Mouse (Mus musculus): ENCODE measurements around the gene Terf2. TPM values are rescaled to one million over a fixed set of nuclear protein-coding genes. Genes with fewer than 3 reads are reported as not detected.

Terf2 gene
- total and polyA plus RNA-seq, 3 experiments, result 15.0 to 36.7 TPM; not detected in 1

DNA sequence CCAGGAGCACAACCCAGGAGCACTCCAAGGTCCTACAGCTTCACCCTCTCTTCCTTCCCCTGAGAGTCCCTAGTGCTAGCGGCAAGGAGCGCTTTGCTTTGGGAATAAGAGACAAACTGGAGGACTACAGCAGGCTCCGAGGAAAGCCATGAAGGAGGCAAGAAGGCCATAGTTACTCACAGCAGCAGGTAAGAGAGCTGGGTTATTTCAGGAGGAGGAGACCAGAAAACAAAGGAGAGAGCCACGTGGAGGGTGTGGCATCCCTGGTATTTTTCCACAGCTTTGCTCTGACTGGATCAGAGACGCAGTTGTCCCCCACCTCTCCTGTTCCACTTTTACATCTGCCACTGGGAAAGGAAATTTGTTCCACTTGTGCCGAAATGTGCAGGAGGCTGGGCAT is 37.5 kb upstream of the Terf2 start:
- no peak for TF ChIP-seq ZMIZ1 (IDR thresholded peaks at IDR 0.05; ENCODE audit: low read depth, low read length)
- Histone ChIP-seq H3K36me3 (ENCODE audit: control insufficient read depth in 1 of 2, insufficient read depth in 2 of 2, low read length in 2 of 2) (no peaks in the 10 kb centered on the region), H3K9ac (ENCODE audit: control insufficient read depth, low read depth, low read length, poor library complexity, severe bottlenecking) (no peak overlapping the region)

DNA sequence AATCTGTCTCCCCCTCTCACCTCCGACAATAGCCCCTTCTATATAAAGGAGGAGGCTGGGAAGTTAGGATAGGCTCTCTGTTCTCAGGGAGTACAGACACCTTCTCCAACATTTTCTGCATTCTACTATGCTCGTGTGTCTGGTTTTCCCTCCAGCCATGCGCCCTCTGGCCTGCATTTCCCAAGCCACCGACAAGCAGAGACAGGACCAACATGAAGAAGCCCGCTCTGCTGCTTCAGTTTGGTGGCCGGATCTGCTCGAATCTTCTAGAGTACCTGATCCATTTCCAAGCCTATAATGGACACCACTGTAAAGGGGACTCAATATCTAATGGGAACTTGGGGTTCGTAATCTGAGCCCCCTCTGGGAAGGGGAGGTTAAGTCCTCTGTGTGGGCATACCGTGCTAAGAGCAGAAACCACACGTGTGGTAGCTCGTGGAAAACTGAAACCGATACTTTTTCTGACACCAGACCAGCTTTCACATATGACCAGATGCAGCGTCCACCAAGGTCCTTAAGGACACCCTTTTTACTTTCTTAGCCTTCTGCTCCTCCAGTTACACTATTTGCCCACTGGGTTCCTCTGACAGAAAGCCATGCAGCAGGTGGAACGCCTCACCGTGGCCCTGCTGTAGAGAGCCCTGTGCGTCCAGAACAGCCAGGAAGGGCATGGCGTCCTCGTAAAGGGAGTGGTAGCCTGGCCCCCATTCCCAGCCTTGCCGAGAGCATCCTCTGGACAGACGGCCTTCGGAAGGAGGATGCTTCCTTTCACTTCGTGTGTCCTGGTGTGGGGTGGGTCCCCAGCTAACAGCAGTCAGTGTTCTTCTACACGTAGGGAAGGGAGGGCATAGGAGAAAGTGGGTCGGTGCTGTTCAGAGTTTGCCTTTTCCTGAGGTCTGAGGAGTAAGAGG is 36.5 kb upstream of the Terf2 start:
- no peaks in the 10 kb centered on the region for H3K9me3 ChIP-seq (replicated peaks; ENCODE audit: insufficient read depth, low read length)
- no peaks in the 10 kb centered on the region for H3K79me2 ChIP-seq (ENCODE audit: control insufficient read depth, insufficient read depth, low read length, poor library complexity)
- no peak overlapping the region for H3K4me3 ChIP-seq (ENCODE audit: control insufficient read depth in 1 of 2, insufficient read depth in 1 of 2, low read depth in 2 of 2, low read length in 2 of 2)
- H3K36me3 ChIP-seq (ENCODE audit: control insufficient read depth in 1 of 2, insufficient read depth in 2 of 2, low read length in 2 of 2), result no peaks in the 10 kb centered on the region
- no peaks in the 10 kb centered on the region for H3K4me1 ChIP-seq (ENCODE audit: control insufficient read depth in 1 of 2, insufficient read depth in 2 of 2, low read length in 2 of 2)
- DNase-seq (ENCODE audit: low read depth, low spot score), result no peak
- TF ChIP-seq ETS1 (IDR thresholded peaks at IDR 0.05; ENCODE audit: low read depth, low read length) (no peak), NRF1 (IDR thresholded peaks at IDR 0.05; ENCODE audit: insufficient read depth, low read depth, low read length, poor library complexity, severe bottlenecking) (no peak), JUND (IDR thresholded peaks at IDR 0.05; ENCODE audit: low read depth, low read length) (no peak), GATA1 (IDR thresholded peaks at IDR 0.05; ENCODE audit: low read depth, low read length) (no peak), ZC3H11A (IDR thresholded peaks at IDR 0.05; ENCODE audit: low read depth, low read length) (no peak), MYC (IDR thresholded peaks at IDR 0.05; ENCODE audit: low read depth, low read length) (no peak), BHLHE40 (IDR thresholded peaks at IDR 0.05; ENCODE audit: borderline replicate concordance, low read depth, low read length) (no peak), TCF12 (IDR thresholded peaks at IDR 0.05; ENCODE audit: low read depth, low read length) (no peak), NELFE (IDR thresholded peaks at IDR 0.05; ENCODE audit: low read depth, low read length) (no peak), SIN3A (IDR thresholded peaks at IDR 0.05; ENCODE audit: low read length) (no peak), ELF1 (IDR thresholded peaks at IDR 0.05; ENCODE audit: low read depth, low read length) (no peak), RAD21 (IDR thresholded peaks at IDR 0.05; ENCODE audit: low read depth, low read length) (no peak), ZMIZ1 (IDR thresholded peaks at IDR 0.05; ENCODE audit: low read depth, low read length) (no peak), EP300 (IDR thresholded peaks at IDR 0.05; ENCODE audit: low read depth in 1 of 2, low read length in 2 of 2) (no peak), TBP (IDR thresholded peaks at IDR 0.05; ENCODE audit: low read depth, low read length) (no peak), MEF2A (IDR thresholded peaks at IDR 0.05; ENCODE audit: extremely low read depth, insufficient replicate concordance, low read depth, low read length, poor library complexity, severe bottlenecking) (no peak), GABPA (IDR thresholded peaks at IDR 0.05; ENCODE audit: low read depth, low read length) (no peak), HCFC1 (IDR thresholded peaks at IDR 0.05; ENCODE audit: low read depth, low read length) (no peak), SMC3 (IDR thresholded peaks at IDR 0.05; ENCODE audit: low read depth, low read length) (no peak), TAL1 (IDR thresholded peaks at IDR 0.05; ENCODE audit: low read length) (no peak)
- H3K9ac ChIP-seq (ENCODE audit: control insufficient read depth, low read depth, low read length, poor library complexity, severe bottlenecking), result no peak overlapping the region
- no peak overlapping the region for H3K27ac ChIP-seq (ENCODE audit: control insufficient read depth, low read depth, low read length)
- H3K27me3 ChIP-seq (ENCODE audit: control insufficient read depth in 1 of 2, insufficient read depth in 2 of 2, low read length in 2 of 2), result peaks cover 0 to 3% of the 10 kb centered on the region in 2 experiments; a peak in 2 of 4 replicates

More for the DNA sequence above, 37.5 kb upstream of the Terf2 start:
- Histone ChIP-seq H3K4me3 (ENCODE audit: control insufficient read depth in 1 of 2, insufficient read depth in 1 of 2, low read depth in 2 of 2, low read length in 2 of 2) (no peak overlapping the region), H3K27me3 (ENCODE audit: control insufficient read depth in 1 of 2, insufficient read depth in 2 of 2, low read length in 2 of 2) (peaks cover 0 to 3% of the 10 kb centered on the region in 2 experiments; a peak in 2 of 4 replicates), H3K27ac (ENCODE audit: control insufficient read depth, low read depth, low read length) (no peak overlapping the region), H3K4me1 (ENCODE audit: control insufficient read depth in 1 of 2, insufficient read depth in 2 of 2, low read length in 2 of 2) (no peaks in the 10 kb centered on the region), H3K9me3 (replicated peaks; ENCODE audit: insufficient read depth, low read length) (no peaks in the 10 kb centered on the region), H3K79me2 (ENCODE audit: control insufficient read depth, insufficient read depth, low read length, poor library complexity) (no peaks in the 10 kb centered on the region)
- no peak for DNase-seq (ENCODE audit: low read depth, low spot score)

Measured in MEL (cell line).